Mouse (Mus musculus): ENCODE measurements at regions not wholly inside any gene's neighbourhood (a gene's known extent, or its start where the extent isn't known, plus 50 kb on each side); places are given as distances from the start of the nearest gene placed in this dataset.

DNA sequence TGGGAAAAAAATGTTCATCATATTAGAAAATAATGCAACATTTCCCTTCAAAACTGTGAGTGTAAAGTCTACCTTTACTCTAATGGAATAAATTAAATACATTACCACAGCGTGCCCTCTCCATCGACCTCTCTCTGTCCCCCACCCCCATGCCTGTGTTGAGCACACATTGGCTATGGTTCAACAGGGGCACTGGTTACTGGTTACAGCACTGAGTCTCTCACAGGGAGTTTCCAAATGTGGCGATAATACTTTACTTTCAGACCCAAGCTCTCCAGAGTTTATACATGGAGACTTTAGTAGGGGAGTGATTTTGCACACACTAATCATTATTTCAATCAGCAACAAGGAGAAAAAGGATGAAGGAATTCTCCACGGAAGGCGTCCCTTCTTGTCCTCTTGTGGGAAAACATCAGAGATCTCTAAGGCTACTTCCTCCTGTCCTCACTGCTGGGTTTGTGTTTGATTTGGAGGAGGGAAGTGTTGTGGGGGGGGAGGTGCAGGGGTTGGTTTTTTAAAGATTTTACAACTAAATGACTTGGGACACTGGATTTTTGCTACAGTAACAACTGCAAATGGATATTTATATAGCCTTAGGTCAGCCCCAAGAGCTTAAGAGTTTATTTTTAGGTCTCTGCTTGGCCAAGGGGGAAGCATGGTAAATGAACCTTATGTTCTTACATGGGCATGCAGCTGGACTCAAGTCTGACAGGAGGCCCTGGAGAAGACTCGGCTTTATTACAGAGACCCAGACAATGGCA, 85.6 kb upstream of the 4933415F23Rik start:
- TF ChIP-seq CTCF (IDR thresholded peaks at IDR 0.05; ENCODE audit: low read depth) (no peak), EP300 (IDR thresholded peaks at IDR 0.05; ENCODE audit: low read depth) (no peak)
